Mouse (Mus musculus): Measurements from ENCODE around the gene Mcm10. TPM values are rescaled to one million over a fixed set of nuclear protein-coding genes. Genes with fewer than 3 reads are reported as not detected.

Mcm10 gene
- total and polyA plus RNA-seq, 2 experiments from 2014 or later, result 3.1 to 3.8 TPM

DNA sequence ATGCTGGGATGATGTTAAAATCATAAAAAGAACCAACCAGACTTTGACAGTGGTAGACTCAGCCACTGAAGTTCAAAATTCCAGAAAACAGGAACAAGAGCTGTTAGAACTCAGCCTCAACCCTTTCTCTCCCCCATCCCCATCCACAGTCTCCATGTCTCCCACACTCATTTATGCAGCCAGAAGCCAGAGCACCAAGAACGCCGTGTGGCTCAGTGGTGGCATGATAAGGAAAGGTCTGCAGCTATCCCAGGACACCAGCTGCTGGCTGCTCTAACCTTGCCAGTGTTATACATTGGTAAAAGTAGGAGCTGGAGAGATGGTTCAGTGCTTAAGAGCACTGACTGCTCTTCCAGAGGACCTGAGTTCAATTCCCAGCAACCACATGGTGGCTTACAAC, 34.4 kb upstream of the Mcm10 start:
- H3K4me3 ChIP-seq (ENCODE audit: low read depth, low read length), result no peak overlapping the region
- no peak overlapping the region for H3K9ac ChIP-seq (replicated peaks; ENCODE audit: low read depth, low read length)
- no peaks in the 10 kb centered on the region for H3K4me1 ChIP-seq (ENCODE audit: control insufficient read depth, insufficient read depth)
- no peaks in the 10 kb centered on the region for H3K9me3 ChIP-seq (replicated peaks; ENCODE audit: control insufficient read depth, low read length)
- no peak overlapping the region for H3K27ac ChIP-seq (ENCODE audit: low read depth)
- DNase-seq (ENCODE audit: low spot score) (no peak), ATAC-seq (ENCODE audit: insufficient read depth, low read depth) (no peak)
- no peak overlapping the region for H3K4me2 ChIP-seq (ENCODE audit: low read depth, low read length)
- TF ChIP-seq CTCF (IDR thresholded peaks at IDR 0.05; ENCODE audit: low read depth) (no peak), EP300 (IDR thresholded peaks at IDR 0.05; ENCODE audit: low read depth) (no peak)
- H3K36me3 ChIP-seq (replicated peaks; ENCODE audit: control insufficient read depth, insufficient read depth, low read length), result peaks cover 7% of the 10 kb centered on the region; the same call in 1 of the 2 replicates
- H3K27me3 ChIP-seq (ENCODE audit: control insufficient read depth, insufficient read depth, low read length), result no peaks in the 10 kb centered on the region
- WGBS, result 63% methylated on average over 2 of the region's 2 CpGs

DNA sequence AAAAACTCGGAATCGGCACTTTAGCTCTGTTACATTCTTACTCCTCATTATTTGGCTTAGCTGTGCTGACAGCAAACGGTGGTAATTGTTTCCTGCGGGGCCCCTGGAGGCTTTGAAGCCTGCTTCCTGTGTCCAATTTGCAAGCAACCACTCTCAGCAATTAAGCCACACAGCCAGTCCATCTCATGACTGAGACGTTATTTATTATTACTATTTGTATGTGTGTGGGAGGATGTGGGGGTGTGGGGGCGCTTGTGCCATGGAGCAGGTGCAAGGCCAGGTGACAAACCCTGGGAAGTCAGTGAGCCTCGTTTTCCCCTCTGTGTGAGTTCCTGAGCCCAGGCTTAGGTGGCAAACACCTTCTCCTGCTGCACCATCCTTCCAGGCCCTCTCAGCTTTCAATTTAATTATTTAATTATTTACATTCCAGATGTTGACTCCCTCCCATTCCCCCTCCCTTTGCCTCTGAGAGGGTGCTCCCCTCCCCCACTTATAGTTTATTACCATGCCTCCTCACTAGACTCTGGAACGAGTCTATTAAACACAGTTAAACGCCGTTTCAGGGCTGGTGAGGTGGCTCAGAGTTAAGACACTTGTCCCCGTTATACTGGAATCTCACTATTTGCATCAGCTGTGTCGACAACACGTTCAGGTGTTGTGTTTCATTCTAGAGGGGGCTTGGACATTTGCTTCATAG, 32.8 kb upstream of the Mcm10 start:
- H3K27me3 ChIP-seq (ENCODE audit: control insufficient read depth, insufficient read depth, low read length), result no peaks in the 10 kb centered on the region
- H3K27ac ChIP-seq (ENCODE audit: low read depth), result no peak overlapping the region
- ATAC-seq (ENCODE audit: insufficient read depth, low read depth) (no peak), DNase-seq (ENCODE audit: low spot score) (no peak)
- TF ChIP-seq EP300 (IDR thresholded peaks at IDR 0.05; ENCODE audit: low read depth) (no peak), CTCF (IDR thresholded peaks at IDR 0.05; ENCODE audit: low read depth) (no peak)
- WGBS, result 56% methylated on average over 13 of the region's 13 CpGs
- no peak overlapping the region for H3K4me2 ChIP-seq (ENCODE audit: low read depth, low read length)
- H3K36me3 ChIP-seq (replicated peaks; ENCODE audit: control insufficient read depth, insufficient read depth, low read length), result peaks cover 7% of the 10 kb centered on the region; the same call in 1 of the 2 replicates
- no peak overlapping the region for H3K4me3 ChIP-seq (ENCODE audit: low read depth, low read length)
- no peaks in the 10 kb centered on the region for H3K9me3 ChIP-seq (replicated peaks; ENCODE audit: control insufficient read depth, low read length)
- no peaks in the 10 kb centered on the region for H3K4me1 ChIP-seq (ENCODE audit: control insufficient read depth, insufficient read depth)
- H3K9ac ChIP-seq (replicated peaks; ENCODE audit: low read depth, low read length), result no peak overlapping the region

DNA sequence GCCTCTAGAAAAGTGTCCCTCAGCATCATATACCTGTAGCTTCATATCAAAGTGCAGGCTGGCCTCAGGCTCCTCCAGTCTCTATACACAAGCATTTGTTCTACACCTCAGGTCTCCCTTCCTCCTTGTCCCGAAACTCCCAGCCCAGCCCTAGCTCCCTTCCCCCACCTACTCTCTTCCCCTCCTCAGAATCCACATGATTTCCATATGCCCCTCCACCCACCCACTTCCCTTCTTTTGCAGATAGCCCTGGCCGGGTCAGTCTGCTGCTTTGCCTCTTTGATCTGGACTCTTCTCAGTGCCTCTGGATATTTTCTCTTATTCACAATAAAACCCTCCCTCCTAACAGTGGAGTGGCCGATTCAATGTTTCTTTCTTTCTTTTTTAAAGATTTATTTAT, 31.7 kb upstream of the Mcm10 start:
- ATAC-seq (ENCODE audit: insufficient read depth, low read depth) (no peak), DNase-seq (ENCODE audit: low spot score) (no peak)
- H3K27me3 ChIP-seq (ENCODE audit: control insufficient read depth, insufficient read depth, low read length), result no peaks in the 10 kb centered on the region
- no peaks in the 10 kb centered on the region for H3K4me1 ChIP-seq (ENCODE audit: control insufficient read depth, insufficient read depth)
- WGBS, result 50% methylated on average over 3 of the region's 3 CpGs
- H3K9me3 ChIP-seq (replicated peaks; ENCODE audit: control insufficient read depth, low read length), result no peaks in the 10 kb centered on the region
- no peak overlapping the region for H3K4me3 ChIP-seq (ENCODE audit: low read depth, low read length)
- peaks cover 14% of the 10 kb centered on the region for H3K36me3 ChIP-seq (replicated peaks; ENCODE audit: control insufficient read depth, insufficient read depth, low read length)
- no peak overlapping the region for H3K27ac ChIP-seq (ENCODE audit: low read depth)
- TF ChIP-seq CTCF (IDR thresholded peaks at IDR 0.05; ENCODE audit: low read depth) (no peak), EP300 (IDR thresholded peaks at IDR 0.05; ENCODE audit: low read depth) (no peak)
- no peak overlapping the region for H3K4me2 ChIP-seq (ENCODE audit: low read depth, low read length)
- no peak overlapping the region for H3K9ac ChIP-seq (replicated peaks; ENCODE audit: low read depth, low read length)

DNA sequence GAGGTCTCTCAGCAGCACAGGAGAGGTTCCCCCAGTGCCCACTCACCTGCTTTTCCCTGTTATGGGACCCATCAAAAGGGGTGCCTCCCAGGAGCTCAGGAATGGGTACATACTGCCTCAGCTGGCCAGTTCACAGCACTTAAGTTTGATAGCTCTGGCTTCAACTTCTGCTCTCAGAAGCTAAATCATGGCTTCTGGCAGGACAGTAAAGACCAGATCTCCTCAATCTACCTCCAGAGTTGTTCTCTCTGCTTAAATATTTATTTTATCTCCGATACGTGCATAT, 30.8 kb upstream of the Mcm10 start:
- DNase-seq (ENCODE audit: low spot score) (no peak), ATAC-seq (ENCODE audit: insufficient read depth, low read depth) (no peak)
- H3K36me3 ChIP-seq (replicated peaks; ENCODE audit: control insufficient read depth, insufficient read depth, low read length), result peaks cover 15% of the 10 kb centered on the region
- H3K4me1 ChIP-seq (ENCODE audit: control insufficient read depth, insufficient read depth), result no peaks in the 10 kb centered on the region
- H3K9ac ChIP-seq (replicated peaks; ENCODE audit: low read depth, low read length), result no peak overlapping the region
- H3K27me3 ChIP-seq (ENCODE audit: control insufficient read depth, insufficient read depth, low read length), result no peaks in the 10 kb centered on the region
- 84% methylated on average over 2 of the region's 2 CpGs for WGBS
- no peaks in the 10 kb centered on the region for H3K9me3 ChIP-seq (replicated peaks; ENCODE audit: control insufficient read depth, low read length)
- H3K4me3 ChIP-seq (ENCODE audit: low read depth, low read length), result no peak overlapping the region
- TF ChIP-seq CTCF (IDR thresholded peaks at IDR 0.05; ENCODE audit: low read depth) (no peak), EP300 (IDR thresholded peaks at IDR 0.05; ENCODE audit: low read depth) (no peak)
- no peak overlapping the region for H3K4me2 ChIP-seq (ENCODE audit: low read depth, low read length)
- H3K27ac ChIP-seq (ENCODE audit: low read depth), result no peak overlapping the region

DNA sequence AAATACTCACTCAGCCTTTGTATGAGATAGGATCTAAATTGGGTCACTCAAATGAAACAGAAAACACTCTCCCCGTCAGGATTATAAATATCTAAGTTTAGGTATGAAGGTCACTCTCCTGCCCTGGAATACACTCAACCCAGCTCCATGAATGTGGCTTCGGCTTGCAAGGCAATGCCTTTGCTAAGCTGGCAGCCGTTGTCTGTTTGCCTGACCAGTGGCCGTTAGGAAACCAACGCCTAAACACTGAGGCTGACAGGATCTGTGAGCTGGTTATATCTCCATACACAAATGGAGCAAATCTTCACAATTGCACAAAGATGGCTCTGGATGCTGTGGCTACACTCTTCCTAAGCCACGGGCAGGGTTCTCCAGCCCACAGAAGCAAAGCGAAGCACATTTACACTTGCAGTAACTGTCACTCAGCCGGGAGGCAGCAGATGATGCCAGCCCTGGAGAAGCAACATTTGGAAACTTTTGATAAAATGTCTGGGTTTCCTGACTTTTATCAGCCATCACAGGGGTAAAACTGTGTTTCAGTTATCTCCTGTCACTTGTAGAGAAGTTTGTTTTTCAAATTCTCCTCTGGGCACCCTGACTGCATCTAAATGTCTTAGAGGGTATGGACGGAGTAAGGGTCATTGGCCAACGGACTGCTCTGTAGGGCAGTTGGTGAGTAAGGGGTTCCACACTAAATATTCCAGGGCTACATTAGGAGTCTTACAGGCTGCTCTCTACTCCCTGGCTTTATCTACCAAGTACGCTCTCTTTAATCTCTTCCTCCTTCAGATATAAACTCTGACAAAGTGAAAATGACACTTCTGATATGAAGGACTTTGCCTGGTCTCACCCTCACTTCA, 30.3 kb upstream of the Mcm10 start:
- Histone ChIP-seq H3K9me3 (replicated peaks; ENCODE audit: control insufficient read depth, low read length) (no peaks in the 10 kb centered on the region), H3K9ac (replicated peaks; ENCODE audit: low read depth, low read length) (no peak overlapping the region), H3K27ac (ENCODE audit: low read depth) (no peak overlapping the region), H3K4me1 (ENCODE audit: control insufficient read depth, insufficient read depth) (no peaks in the 10 kb centered on the region), H3K4me3 (ENCODE audit: low read depth, low read length) (no peak overlapping the region), H3K36me3 (replicated peaks; ENCODE audit: control insufficient read depth, insufficient read depth, low read length) (peaks cover 21% of the 10 kb centered on the region), H3K27me3 (ENCODE audit: control insufficient read depth, insufficient read depth, low read length) (no peaks in the 10 kb centered on the region), H3K4me2 (ENCODE audit: low read depth, low read length) (no peak overlapping the region)
- WGBS, result 59% methylated on average over 11 of the region's 11 CpGs
- ATAC-seq (ENCODE audit: insufficient read depth, low read depth) (no peak), DNase-seq (ENCODE audit: low spot score) (no peak)
- no peak for TF ChIP-seq EP300 (IDR thresholded peaks at IDR 0.05; ENCODE audit: low read depth)
- TF ChIP-seq CTCF (IDR thresholded peaks at IDR 0.05; ENCODE audit: low read depth), result no peak
